Mouse (Mus musculus): Measurements from ENCODE around the gene Prr5.

GRCm38 (mm10) chr15:84657384-84658064 is 11.9 kb upstream of the Prr5 start:
- no peak for TF ChIP-seq CTCF (IDR thresholded peaks at IDR 0.05; ENCODE audit: extremely low read depth, insufficient read length, insufficient replicate concordance, low read depth, low read length)
- no peak for TF ChIP-seq POLR2A (IDR thresholded peaks at IDR 0.05; ENCODE audit: low read depth, low read length)

Measured in small intestine, adult 2 months (tissue).